ENCODE assay signal across 9 mouse cellular contexts in genomic region chr7:113210441-113210840, GRCm38 (mm10). TPM values are rescaled to one million over a fixed set of nuclear protein-coding genes. Genes with fewer than 3 reads are reported as not detected.
DNase-seq lines count a peak whose midpoint lies in the region; ATAC-seq and TF ChIP-seq lines count a peak whose summit lies in the region.
"Had no signal": no experiment of that assay in that cellular context is flagged by ENCODE, and none has a peak within 500 bp of the region (broad histone marks: within the 10 kb centered on the region; RNA-seq: fewer than 3 reads in every experiment).

No protein-coding gene starts in this region.

- no peak overlapping the region for H3K4me3 ChIP-seq in hindbrain, embryonic 15.5 days
- H3K4me3 ChIP-seq in hindbrain, embryonic 13.5 days: no peak overlapping the region
- H3K4me3 ChIP-seq in kidney, postnatal 0 days (replicated peaks; ENCODE audit: low read depth, low read length): no peak overlapping the region
- H3K4me3 ChIP-seq in liver, postnatal 0 days (ENCODE audit: low read depth, low read length): no peak overlapping the region
- H3K4me3 ChIP-seq: neural tube, embryonic 12.5 days had no signal

- TF ChIP-seq CTCF in kidney, postnatal 0 days (IDR thresholded peaks at IDR 0.05; ENCODE audit: low read depth): no peak
- TF ChIP-seq CTCF in liver, postnatal 0 days (IDR thresholded peaks at IDR 0.05; ENCODE audit: low read depth): no peak

- no peaks in the 10 kb centered on the region for H3K9me3 ChIP-seq in hindbrain, embryonic 15.5 days
- no peaks in the 10 kb centered on the region for H3K9me3 ChIP-seq in hindbrain, embryonic 13.5 days
- no peaks in the 10 kb centered on the region for H3K9me3 ChIP-seq in kidney, postnatal 0 days (replicated peaks; ENCODE audit: low read length)
- no peaks in the 10 kb centered on the region for H3K9me3 ChIP-seq in liver, postnatal 0 days (ENCODE audit: low read length)
- H3K9me3 ChIP-seq: neural tube, embryonic 12.5 days had no signal

- no peak for ATAC-seq in hindbrain, embryonic 15.5 days (ENCODE audit: low FRiP score, low read depth)
- ATAC-seq in hindbrain, embryonic 13.5 days (ENCODE audit: low FRiP score): no peak
- ATAC-seq in kidney, postnatal 0 days (replicated peaks; ENCODE audit: low FRiP score, low read depth): no peak
- ATAC-seq in liver, postnatal 0 days: no peak

- TF ChIP-seq EP300 in liver, postnatal 0 days (IDR thresholded peaks at IDR 0.05; ENCODE audit: low read depth): no peak

- no peaks in the 10 kb centered on the region for H3K36me3 ChIP-seq in hindbrain, embryonic 15.5 days
- no peaks in the 10 kb centered on the region for H3K36me3 ChIP-seq in hindbrain, embryonic 13.5 days
- no peaks in the 10 kb centered on the region for H3K36me3 ChIP-seq in kidney, postnatal 0 days (ENCODE audit: insufficient read depth, low read length)
- no peaks in the 10 kb centered on the region for H3K36me3 ChIP-seq in liver, postnatal 0 days (replicated peaks; ENCODE audit: insufficient read depth, low read length)
- H3K36me3 ChIP-seq: neural tube, embryonic 12.5 days had no signal

- H3K9ac ChIP-seq in hindbrain, embryonic 15.5 days: no peak overlapping the region
- H3K9ac ChIP-seq in hindbrain, embryonic 13.5 days: no peak overlapping the region
- H3K9ac ChIP-seq in kidney, postnatal 0 days (ENCODE audit: low read depth, low read length): no peak overlapping the region
- H3K9ac ChIP-seq in liver, postnatal 0 days (replicated peaks): no peak overlapping the region
- H3K9ac ChIP-seq: neural tube, embryonic 12.5 days had no signal

- peak overlapping the region; percentile 70 for H3K4me2 ChIP-seq in hindbrain, embryonic 15.5 days
- no peak overlapping the region for H3K4me2 ChIP-seq in hindbrain, embryonic 13.5 days
- H3K4me2 ChIP-seq in kidney, postnatal 0 days (ENCODE audit: low read length): no peak overlapping the region
- H3K4me2 ChIP-seq in liver, postnatal 0 days (ENCODE audit: low read depth, low read length): no peak overlapping the region
- H3K4me2 ChIP-seq: neural tube, embryonic 12.5 days had no signal

- peaks cover 53% of the 10 kb centered on the region for H3K4me1 ChIP-seq in hindbrain, embryonic 15.5 days (replicated peaks)
- H3K4me1 ChIP-seq in hindbrain, embryonic 13.5 days (replicated peaks): peaks cover 37% of the 10 kb centered on the region
- no peaks in the 10 kb centered on the region for H3K4me1 ChIP-seq in kidney, postnatal 0 days (replicated peaks; ENCODE audit: insufficient read depth, low read length)
- peaks cover 12% of the 10 kb centered on the region for H3K4me1 ChIP-seq in liver, postnatal 0 days (ENCODE audit: insufficient read depth)

- 22% methylated on average over 4 of the region's 4 CpGs for WGBS in hindbrain, embryonic 15.5 days
- 38% methylated on average over 4 of the region's 4 CpGs for WGBS in hindbrain, embryonic 13.5 days
- WGBS in kidney, postnatal 0 days: 18% methylated on average over 4 of the region's 4 CpGs
- 37% methylated on average over 4 of the region's 4 CpGs for WGBS in liver, postnatal 0 days (ENCODE audit: insufficient replicate concordance)

- peak; percentile 70 for DNase-seq in 3134 (ENCODE audit: extremely low read depth, insufficient read length, low spot score)
- peak; percentile 77 for DNase-seq in adrenal gland, postnatal 10 days
- peak; percentile 44 for DNase-seq in kidney, postnatal 0 days (ENCODE audit: low spot score)
- no peak for DNase-seq in urinary bladder, postnatal 10 days (ENCODE audit: low spot score)
- no peak for DNase-seq in liver, postnatal 0 days
- no peak for DNase-seq in layer of hippocampus, adult 8-10 months (ENCODE audit: low spot score in 2 of 2)

- H3K27ac ChIP-seq in hindbrain, embryonic 15.5 days (replicated peaks): no peak overlapping the region
- H3K27ac ChIP-seq in hindbrain, embryonic 13.5 days: no peak overlapping the region
- no peak overlapping the region for H3K27ac ChIP-seq in kidney, postnatal 0 days
- no peak overlapping the region for H3K27ac ChIP-seq in liver, postnatal 0 days (ENCODE audit: low read depth)
- H3K27ac ChIP-seq: neural tube, embryonic 12.5 days had no signal

- H3K27me3 ChIP-seq in hindbrain, embryonic 15.5 days: peaks cover 23% of the 10 kb centered on the region; the same call in 1 of the 2 replicates
- H3K27me3 ChIP-seq in hindbrain, embryonic 13.5 days: peaks cover 50% of the 10 kb centered on the region
- H3K27me3 ChIP-seq in kidney, postnatal 0 days (ENCODE audit: insufficient read depth, low read length): peaks cover 12% of the 10 kb centered on the region
- peaks cover 20% of the 10 kb centered on the region for H3K27me3 ChIP-seq in liver, postnatal 0 days (ENCODE audit: insufficient read depth, low read length)

RNA-seq across cellular contexts. Expression of gene Arntl, which starts 3.2 kb away (rescaled TPM):
- 17.3 and 21.2 TPM in 2 replicates for polyA plus RNA-seq in hindbrain, embryonic 15.5 days (2015; fragmentation: Nextera tagmentation; extraction: Ambion mirVana)
- 11.5 and 13.2 TPM in 2 replicates for polyA plus RNA-seq in hindbrain, embryonic 13.5 days (2015; fragmentation: Nextera tagmentation; extraction: Ambion mirVana)
- 10 to 100 TPM; 22.9 to 25.7 TPM for total RNA-seq in adrenal gland, postnatal 10 days (2021)
- 12.6 and 13.2 TPM in 2 replicates for polyA plus RNA-seq in kidney, postnatal 0 days (2015; fragmentation: Nextera tagmentation; extraction: Ambion mirVana)
- polyA plus RNA-seq in liver, postnatal 0 days (2015; fragmentation: Nextera tagmentation; extraction: Ambion mirVana): 7.0 and 8.9 TPM in 2 replicates
- 10 to 100 TPM; 28.3 to 37.8 (median 31.9) TPM for total RNA-seq in layer of hippocampus, adult 8-10 months (2022)

Comparison
In these comparisons a context has a peak if more than half of its experiments do, and no peak if none do; other contexts are left out.
1. DNase-seq: peak in 3134 (single experiment), adrenal gland, postnatal 10 days (single experiment) and kidney, postnatal 0 days (single experiment); none in urinary bladder, postnatal 10 days (single experiment), liver, postnatal 0 days (single experiment) and layer of hippocampus, adult 8-10 months (0 of 2).